Mouse (Mus musculus): ENCODE measurements around the gene Cmc1.

DNA sequence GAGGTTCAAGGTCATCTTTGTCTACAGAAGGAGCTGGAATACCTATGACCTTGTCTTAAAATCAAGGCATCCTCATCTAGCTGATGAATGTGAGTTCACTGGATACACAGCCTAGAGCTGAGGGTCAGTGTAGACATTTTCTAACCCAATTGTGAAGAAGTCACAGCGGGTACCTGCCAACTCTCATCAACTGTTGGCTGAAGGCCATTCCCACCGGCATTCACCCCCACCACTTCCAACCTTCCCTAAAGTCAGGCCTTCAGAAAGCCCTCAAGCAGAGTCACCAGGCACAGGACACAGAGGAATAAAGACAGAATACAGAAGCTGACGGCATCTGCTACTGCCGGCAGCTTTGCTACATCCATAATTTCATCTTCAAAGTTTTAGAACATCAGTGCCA, 25.4 kb upstream of the Cmc1 start:
- TF ChIP-seq CTCF (IDR thresholded peaks at IDR 0.05; ENCODE audit: borderline replicate concordance, extremely low read depth, insufficient read depth, insufficient read length) (no peak), POLR2A (IDR thresholded peaks at IDR 0.05; ENCODE audit: borderline replicate concordance, extremely low read depth, insufficient read depth, insufficient read length, poor library complexity, severe bottlenecking) (no peak)

All from brain, embryonic 14.5 days (tissue).